23 mouse cellular contexts compared by ENCODE assay signal in the genomic region with DNA sequence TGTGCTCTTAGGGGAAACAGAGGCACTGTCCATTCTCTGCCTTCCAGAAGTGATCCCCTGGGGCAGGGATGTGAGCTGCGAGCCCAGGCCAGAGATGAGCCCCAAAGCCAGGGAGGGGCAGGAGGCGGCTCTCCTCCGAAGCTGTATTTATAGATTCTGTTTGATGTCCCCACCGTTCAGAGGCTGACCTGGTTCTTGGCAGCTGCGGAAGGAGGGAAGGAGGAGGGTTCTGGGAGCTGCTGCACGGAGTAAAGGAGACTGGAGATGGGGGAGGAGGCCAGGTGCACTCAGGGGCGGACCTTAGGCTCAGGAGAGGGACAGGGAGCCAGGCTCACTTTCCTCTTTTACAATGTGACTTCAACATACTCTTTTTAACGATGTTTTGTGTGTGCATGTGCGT. TPM values are rescaled to one million over a fixed set of nuclear protein-coding genes. Genes with fewer than 3 reads are reported as not detected.
A peak's percentile ranks its signal among the peaks of the same experiment; 100 is the strongest.
DNase-seq lines count a peak whose midpoint lies in the region; ATAC-seq lines count a peak whose summit lies in the region.
"Had no signal": no experiment of that assay in that cellular context is flagged by ENCODE, and none has a peak within 500 bp of the region (broad histone marks: within the 10 kb centered on the region; RNA-seq: fewer than 3 reads in every experiment).

No protein-coding gene starts in this region.

- H3K4me1 ChIP-seq in limb, embryonic 13.5 days = peaks cover 33% of the 10 kb centered on the region
- H3K4me1 ChIP-seq in limb, embryonic 10.5 days = peaks cover 30% of the 10 kb centered on the region
- peaks cover 35% of the 10 kb centered on the region for H3K4me1 ChIP-seq in midbrain, embryonic 15.5 days
- peaks cover 45% of the 10 kb centered on the region for H3K4me1 ChIP-seq in midbrain, embryonic 13.5 days (replicated peaks)

- H3K27ac ChIP-seq in limb, embryonic 13.5 days = no peak overlapping the region
- H3K27ac ChIP-seq in limb, embryonic 10.5 days = no peak overlapping the region
- peak overlapping the region; percentile 9; the same call in 1 of the 2 replicates for H3K27ac ChIP-seq in midbrain, embryonic 15.5 days
- no peak overlapping the region; the same call in 1 of the 2 replicates for H3K27ac ChIP-seq in midbrain, embryonic 13.5 days
- H3K27ac ChIP-seq: embryonic facial prominence, embryonic 10.5 days; embryonic facial prominence, embryonic 12.5 days; forebrain, embryonic 13.5 days; forebrain, embryonic 15.5 days had no signal

- peaks cover 100% of the 10 kb centered on the region for H3K27me3 ChIP-seq in limb, embryonic 13.5 days
- peaks cover 100% of the 10 kb centered on the region for H3K27me3 ChIP-seq in limb, embryonic 10.5 days (ENCODE audit: low read depth, poor library complexity, severe bottlenecking)
- H3K27me3 ChIP-seq in midbrain, embryonic 15.5 days (replicated peaks) = peaks cover 11% of the 10 kb centered on the region
- peaks cover 51% of the 10 kb centered on the region for H3K27me3 ChIP-seq in midbrain, embryonic 13.5 days

- H3K9ac ChIP-seq in limb, embryonic 13.5 days = peak overlapping the region; percentile 19; the same call in 1 of the 2 replicates
- no peak overlapping the region for H3K9ac ChIP-seq in midbrain, embryonic 15.5 days
- H3K9ac ChIP-seq in midbrain, embryonic 13.5 days (replicated peaks) = no peak overlapping the region
- H3K9ac ChIP-seq: embryonic facial prominence, embryonic 12.5 days; forebrain, embryonic 13.5 days; forebrain, embryonic 15.5 days; forebrain, postnatal 0 days had no signal

- H3K36me3 ChIP-seq in limb, embryonic 13.5 days = no peaks in the 10 kb centered on the region
- H3K36me3 ChIP-seq in limb, embryonic 10.5 days = no peaks in the 10 kb centered on the region
- no peaks in the 10 kb centered on the region for H3K36me3 ChIP-seq in midbrain, embryonic 15.5 days (replicated peaks)
- H3K36me3 ChIP-seq in midbrain, embryonic 13.5 days = no peaks in the 10 kb centered on the region
- H3K36me3 ChIP-seq: embryonic facial prominence, embryonic 10.5 days; embryonic facial prominence, embryonic 12.5 days; forebrain, embryonic 15.5 days; G1E had no signal

- WGBS in limb, embryonic 13.5 days = 12% methylated on average over 9 of the region's 9 CpGs
- 13% methylated on average over 9 of the region's 9 CpGs for WGBS in limb, embryonic 10.5 days
- WGBS in midbrain, embryonic 15.5 days = 22% methylated on average over 9 of the region's 9 CpGs
- WGBS in midbrain, embryonic 13.5 days = 19% methylated on average over 9 of the region's 9 CpGs

- ATAC-seq in limb, embryonic 13.5 days (ENCODE audit: low FRiP score, low read depth) = no peak
- no peak for ATAC-seq in midbrain, embryonic 15.5 days (replicated peaks)
- ATAC-seq in midbrain, embryonic 13.5 days = no peak
- ATAC-seq: CD4-positive, CD25-positive, alpha-beta regulatory T cell, adult 4 months; forebrain, embryonic 13.5 days; forebrain, embryonic 15.5 days; forebrain, postnatal 0 days had no signal

- H3K4me2 ChIP-seq in limb, embryonic 13.5 days (replicated peaks) = no peak overlapping the region
- H3K4me2 ChIP-seq in midbrain, embryonic 15.5 days = no peak overlapping the region
- no peak overlapping the region for H3K4me2 ChIP-seq in midbrain, embryonic 13.5 days (replicated peaks)
- H3K4me2 ChIP-seq: embryonic facial prominence, embryonic 12.5 days; forebrain, embryonic 13.5 days; forebrain, embryonic 15.5 days had no signal

- H3K4me3 ChIP-seq in limb, embryonic 13.5 days = no peak overlapping the region
- no peak overlapping the region for H3K4me3 ChIP-seq in limb, embryonic 10.5 days
- no peak overlapping the region for H3K4me3 ChIP-seq in midbrain, embryonic 15.5 days
- H3K4me3 ChIP-seq in midbrain, embryonic 13.5 days (replicated peaks) = no peak overlapping the region
- H3K4me3 ChIP-seq: embryonic facial prominence, embryonic 10.5 days; embryonic facial prominence, embryonic 12.5 days; forebrain, embryonic 13.5 days; forebrain, embryonic 15.5 days had no signal

- no peaks in the 10 kb centered on the region for H3K9me3 ChIP-seq in limb, embryonic 13.5 days
- no peaks in the 10 kb centered on the region for H3K9me3 ChIP-seq in limb, embryonic 10.5 days (replicated peaks)
- no peaks in the 10 kb centered on the region for H3K9me3 ChIP-seq in midbrain, embryonic 15.5 days
- H3K9me3 ChIP-seq in midbrain, embryonic 13.5 days = no peaks in the 10 kb centered on the region
- H3K9me3 ChIP-seq: embryonic facial prominence, embryonic 10.5 days; embryonic facial prominence, embryonic 12.5 days; forebrain, embryonic 13.5 days; forebrain, embryonic 15.5 days; G1E had no signal

- DNase-seq in cerebellum, adult 11-12 months = peak; percentile 3
- no peak for DNase-seq in cerebellum, postnatal 10 days
- DNase-seq in limb, embryonic 10.5 days (ENCODE audit: low spot score) = no peak
- peak; percentile 55 for DNase-seq in thymus, postnatal 0 days (ENCODE audit: low spot score)
- DNase-seq in thymus, postnatal 4 days = no peak
- DNase-seq: adrenal gland, adult 2 months; adrenal gland, postnatal 10 days; adrenal gland, postnatal 25 days; B cell, adult 2 months; cerebellum, adult 18-20 months; cerebellum, adult 8-10 months; cerebellum, adult 9-11 months; cerebellum, postnatal 25 days; forebrain, postnatal 0 days had no signal

RNA-seq across cellular contexts. Expression of gene Sema6b, which starts 6.0 kb away (rescaled TPM):
- polyA plus RNA-seq in limb, embryonic 13.5 days (2015; fragmentation: Nextera tagmentation; extraction: Ambion mirVana) = 2.5 and 2.6 TPM in 2 replicates
- polyA plus RNA-seq in limb, embryonic 10.5 days (2016; fragmentation: Nextera tagmentation; extraction: Ambion mirVana) = 0.88 and 1.0 TPM in 2 replicates
- 19.0 and 21.4 TPM in 2 replicates for polyA plus RNA-seq in midbrain, embryonic 15.5 days (2015; fragmentation: Nextera tagmentation; extraction: Ambion mirVana)
- 7.6 and 10.4 TPM in 2 replicates for polyA plus RNA-seq in midbrain, embryonic 13.5 days (2015; fragmentation: Nextera tagmentation; extraction: Ambion mirVana)
- polyA plus RNA-seq in thymus, postnatal 0 days (2015; fragmentation: Nextera tagmentation; extraction: Ambion mirVana) = 1.0 TPM in 2 replicates
- polyA plus RNA-seq: CD4-positive, CD25-positive, alpha-beta regulatory T cell, adult 4 months had no signal

RNA-seq across cellular contexts. Expression of gene Tnfaip8l1, which starts 16.1 kb away (rescaled TPM):
- polyA plus RNA-seq in limb, embryonic 13.5 days (2015; fragmentation: Nextera tagmentation; extraction: Ambion mirVana) = 11.3 and 12.0 TPM in 2 replicates
- polyA plus RNA-seq in limb, embryonic 10.5 days (2016; fragmentation: Nextera tagmentation; extraction: Ambion mirVana) = 6.1 and 10.6 TPM in 2 replicates
- 11.1 and 12.7 TPM in 2 replicates for polyA plus RNA-seq in midbrain, embryonic 15.5 days (2015; fragmentation: Nextera tagmentation; extraction: Ambion mirVana)
- polyA plus RNA-seq in midbrain, embryonic 13.5 days (2015; fragmentation: Nextera tagmentation; extraction: Ambion mirVana) = 8.2 and 8.7 TPM in 2 replicates
- polyA plus RNA-seq in thymus, postnatal 0 days (2015; fragmentation: Nextera tagmentation; extraction: Ambion mirVana) = 19.5 and 20.9 TPM in 2 replicates

RNA-seq across cellular contexts. Expression of gene Lrg1, which starts 24.3 kb away (rescaled TPM):
- 0.27 and 0.37 TPM in 2 replicates for polyA plus RNA-seq in limb, embryonic 13.5 days (2015; fragmentation: Nextera tagmentation; extraction: Ambion mirVana)
- polyA plus RNA-seq in limb, embryonic 10.5 days (2016; fragmentation: Nextera tagmentation; extraction: Ambion mirVana) = 0.23 TPM in 1 of 2 replicates, not detected in the other
- polyA plus RNA-seq in midbrain, embryonic 15.5 days (2015; fragmentation: Nextera tagmentation; extraction: Ambion mirVana) = 0.12 and 0.28 TPM in 2 replicates
- polyA plus RNA-seq in midbrain, embryonic 13.5 days (2015; fragmentation: Nextera tagmentation; extraction: Ambion mirVana) = 0.15 TPM in 1 of 2 replicates, not detected in the other
- polyA plus RNA-seq in thymus, postnatal 0 days (2015; fragmentation: Nextera tagmentation; extraction: Ambion mirVana) = 2.7 and 3.1 TPM in 2 replicates
- polyA plus RNA-seq: CD4-positive, CD25-positive, alpha-beta regulatory T cell, adult 4 months; forebrain, embryonic 13.5 days; G1E had no signal

RNA-seq across cellular contexts. Expression of gene Plin5, which starts 28.7 kb away (rescaled TPM):
- 0.13 TPM in 1 of 2 replicates, not detected in the other for polyA plus RNA-seq in limb, embryonic 13.5 days (2015; fragmentation: Nextera tagmentation; extraction: Ambion mirVana)
- 0.21 and 0.36 TPM in 2 replicates for polyA plus RNA-seq in limb, embryonic 10.5 days (2016; fragmentation: Nextera tagmentation; extraction: Ambion mirVana)
- polyA plus RNA-seq in midbrain, embryonic 15.5 days (2015; fragmentation: Nextera tagmentation; extraction: Ambion mirVana) = 1.9 and 2.1 TPM in 2 replicates
- 0.43 and 0.55 TPM in 2 replicates for polyA plus RNA-seq in midbrain, embryonic 13.5 days (2015; fragmentation: Nextera tagmentation; extraction: Ambion mirVana)
- polyA plus RNA-seq in thymus, postnatal 0 days (2015; fragmentation: Nextera tagmentation; extraction: Ambion mirVana) = 0.10 and 0.44 TPM in 2 replicates
- polyA plus RNA-seq: CD4-positive, CD25-positive, alpha-beta regulatory T cell, adult 4 months; G1E had no signal

RNA-seq across cellular contexts. Expression of gene Plin4, which starts 36.5 kb away (rescaled TPM):
- polyA plus RNA-seq in limb, embryonic 13.5 days (2015; fragmentation: Nextera tagmentation; extraction: Ambion mirVana) = 0.03 and 0.04 TPM in 2 replicates
- 0.08 and 0.10 TPM in 2 replicates for polyA plus RNA-seq in limb, embryonic 10.5 days (2016; fragmentation: Nextera tagmentation; extraction: Ambion mirVana)
- polyA plus RNA-seq in midbrain, embryonic 15.5 days (2015; fragmentation: Nextera tagmentation; extraction: Ambion mirVana) = 0.13 and 0.15 TPM in 2 replicates
- 0.04 and 0.11 TPM in 2 replicates for polyA plus RNA-seq in midbrain, embryonic 13.5 days (2015; fragmentation: Nextera tagmentation; extraction: Ambion mirVana)
- polyA plus RNA-seq in thymus, postnatal 0 days (2015; fragmentation: Nextera tagmentation; extraction: Ambion mirVana) = 0.08 and 0.09 TPM in 2 replicates
- polyA plus RNA-seq: CD4-positive, CD25-positive, alpha-beta regulatory T cell, adult 4 months; G1E had no signal

Comparison
In these comparisons a context has a peak if more than half of its experiments do, and no peak if none do; other contexts are left out.
1. DNase-seq: peak in cerebellum, adult 11-12 months (single experiment) and thymus, postnatal 0 days (single experiment); none in cerebellum, postnatal 10 days (0 of 2), limb, embryonic 10.5 days (single experiment) and thymus, postnatal 4 days (single experiment).